Mouse (Mus musculus) liver, embryonic 14.5 days (tissue): ENCODE results near the gene Hipk2.

Experiments used
- CTCF ChIP-seq: IDR thresholded peaks from 2 replicates; pipeline ENCODE4 v1.5.1; 2016; ENCODE audit warnings: antibody characterized with exemption, low read depth, control low read depth
- EP300 ChIP-seq: IDR thresholded peaks from 2 replicates; pipeline ENCODE4 v1.6.1; 2016; ENCODE audit warnings: antibody characterized with exemption, low read depth

GRCm38 (mm10) chr6:38710449-38710848 is 165.5 kb downstream of the Hipk2 start:
- no peak for TF ChIP-seq CTCF
- no peak for TF ChIP-seq EP300
